Comparison of ENCODE assay signal across 19 mouse cellular contexts in the genomic region with DNA sequence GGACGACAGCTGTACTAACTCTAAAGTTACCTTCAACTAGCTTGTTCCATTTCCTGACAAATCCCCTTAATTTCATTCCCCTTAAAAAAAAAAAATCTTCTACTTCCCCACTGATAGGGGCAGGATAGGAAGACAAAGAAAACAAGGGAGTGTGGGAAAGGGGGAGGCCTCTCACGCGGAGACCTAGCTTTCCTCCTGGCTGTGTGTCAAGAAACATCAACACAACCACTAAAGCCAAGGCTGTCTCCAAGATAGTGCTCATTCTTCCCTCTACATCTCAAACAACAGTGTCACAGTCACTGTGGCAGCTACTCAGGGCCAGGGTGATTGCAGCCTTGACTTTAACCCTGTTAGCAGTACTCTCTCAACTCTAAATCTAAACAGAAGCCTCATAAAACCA. TPM values are rescaled to one million over a fixed set of nuclear protein-coding genes. Genes with fewer than 3 reads are reported as not detected.
A peak's percentile ranks its signal among the peaks of the same experiment; 100 is the strongest.
DNase-seq lines count a peak whose midpoint lies in the region; ATAC-seq and TF ChIP-seq lines count a peak whose summit lies in the region.
"Had no signal": no experiment of that assay in that cellular context is flagged by ENCODE, and none has a peak within 500 bp of the region (broad histone marks: within the 10 kb centered on the region; RNA-seq: fewer than 3 reads in every experiment).

No protein-coding gene starts in this region.

- no peak overlapping the region for H3K4me3 ChIP-seq in heart, embryonic 12.5 days
- no peak overlapping the region for H3K4me3 ChIP-seq in lung, embryonic 14.5 days (ENCODE audit: low read depth, low read length)
- H3K4me3 ChIP-seq in lung, postnatal 0 days (ENCODE audit: low read depth, low read length): no peak overlapping the region
- no peak overlapping the region for H3K4me3 ChIP-seq in MEL (ENCODE audit: control insufficient read depth in 1 of 2, insufficient read depth in 1 of 2, low read depth in 2 of 2, low read length in 2 of 2)

- no peak for TF ChIP-seq POLR2A in MEL (IDR thresholded peaks at IDR 0.05; ENCODE audit: control insufficient read depth in 1 of 2, insufficient read depth in 1 of 2, low read depth in 1 of 2, low read length in 2 of 2, poor library complexity in 1 of 2)

- no peaks in the 10 kb centered on the region for H3K36me3 ChIP-seq in heart, embryonic 12.5 days
- no peaks in the 10 kb centered on the region for H3K36me3 ChIP-seq in lung, embryonic 14.5 days (ENCODE audit: insufficient read depth)
- H3K36me3 ChIP-seq in lung, postnatal 0 days (ENCODE audit: insufficient read depth, low read length): no peaks in the 10 kb centered on the region
- peaks cover 0 to 14% of the 10 kb centered on the region in 2 experiments; a peak in 2 of 4 replicates for H3K36me3 ChIP-seq in MEL (ENCODE audit: control insufficient read depth in 1 of 2, insufficient read depth in 2 of 2, low read length in 2 of 2)
- H3K36me3 ChIP-seq: embryonic facial prominence, embryonic 12.5 days; hindbrain, embryonic 15.5 days; lung, embryonic 15.5 days had no signal

- no peak for TF ChIP-seq EP300 in lung, postnatal 0 days (IDR thresholded peaks at IDR 0.05)
- no peak for TF ChIP-seq EP300 in MEL (IDR thresholded peaks at IDR 0.05; ENCODE audit: low read depth in 1 of 2, low read length in 2 of 2)

- peaks cover 9% of the 10 kb centered on the region; the same call in 1 of the 2 replicates for H3K4me1 ChIP-seq in heart, embryonic 12.5 days (replicated peaks)
- no peaks in the 10 kb centered on the region; the same call in none of the 2 replicates for H3K4me1 ChIP-seq in lung, embryonic 14.5 days (ENCODE audit: insufficient read depth)
- no peaks in the 10 kb centered on the region for H3K4me1 ChIP-seq in lung, postnatal 0 days (ENCODE audit: insufficient read depth, low read depth, low read length)
- peaks cover 4 to 8% of the 10 kb centered on the region in 2 experiments; a peak in 2 of 4 replicates for H3K4me1 ChIP-seq in MEL (ENCODE audit: control insufficient read depth in 1 of 2, insufficient read depth in 2 of 2, low read length in 2 of 2)

- WGBS in heart, embryonic 12.5 days: 21% methylated on average over 3 of the region's 3 CpGs
- WGBS in lung, embryonic 14.5 days: 28% methylated on average over 3 of the region's 3 CpGs
- 43% methylated on average over 3 of the region's 3 CpGs for WGBS in lung, postnatal 0 days

- no peak overlapping the region for H3K4me2 ChIP-seq in heart, embryonic 12.5 days
- no peak overlapping the region for H3K4me2 ChIP-seq in lung, embryonic 14.5 days
- no peak overlapping the region for H3K4me2 ChIP-seq in lung, postnatal 0 days (replicated peaks; ENCODE audit: low read depth, low read length)

- no peak for ATAC-seq in cerebellum, adult (ENCODE audit: insufficient number of reproducible peaks, low FRiP score, low TSS enrichment)
- peak; percentile 36; the same call in 1 of the 2 replicates for ATAC-seq in heart, embryonic 12.5 days (ENCODE audit: insufficient number of reproducible peaks, low FRiP score)
- ATAC-seq in lung, embryonic 14.5 days (ENCODE audit: insufficient read depth): no peak
- ATAC-seq in lung, postnatal 0 days: no peak
- ATAC-seq: Patski had no signal

- TF ChIP-seq RAD21 in MEL (IDR thresholded peaks at IDR 0.05; ENCODE audit: low read depth, low read length): no peak

- H3K9ac ChIP-seq in heart, embryonic 12.5 days: no peak overlapping the region
- H3K9ac ChIP-seq in lung, embryonic 14.5 days: no peak overlapping the region
- H3K9ac ChIP-seq in lung, postnatal 0 days (replicated peaks; ENCODE audit: low read depth): no peak overlapping the region
- no peak overlapping the region for H3K9ac ChIP-seq in MEL (ENCODE audit: control insufficient read depth, low read depth, low read length, poor library complexity, severe bottlenecking)
- H3K9ac ChIP-seq: embryonic facial prominence, embryonic 12.5 days had no signal

- no peaks in the 10 kb centered on the region for H3K27me3 ChIP-seq in heart, embryonic 12.5 days (replicated peaks)
- H3K27me3 ChIP-seq in lung, embryonic 14.5 days (ENCODE audit: insufficient read depth, low read length): no peaks in the 10 kb centered on the region
- H3K27me3 ChIP-seq in lung, postnatal 0 days (replicated peaks; ENCODE audit: insufficient read depth, low read length): no peaks in the 10 kb centered on the region
- H3K27me3 ChIP-seq in MEL (ENCODE audit: control insufficient read depth in 1 of 2, insufficient read depth in 2 of 2, low read length in 2 of 2): no peaks in the 10 kb centered on the region
- H3K27me3 ChIP-seq: embryonic facial prominence, embryonic 12.5 days; hindbrain, embryonic 15.5 days; lung, embryonic 15.5 days; Patski had no signal

- peak; percentile 8 for DNase-seq in cerebellum, adult 11-12 months
- DNase-seq in heart, adult 9 months (ENCODE audit: low spot score in 2 of 2): no peak
- DNase-seq in lung, embryonic 14.5 days: peak; percentile 50
- no peak for DNase-seq in lung, postnatal 0 days (ENCODE audit: low spot score)
- DNase-seq in MEL (ENCODE audit: low read depth, low spot score): peak; percentile 45
- no peak for DNase-seq in embryo, embryonic 10 days (ENCODE audit: low spot score)
- DNase-seq: layer of hippocampus, postnatal 36 days had no signal

- peak overlapping the region; percentile 57; the same call in 1 of the 2 replicates for H3K27ac ChIP-seq in heart, embryonic 12.5 days (ENCODE audit: poor library complexity, severe bottlenecking)
- H3K27ac ChIP-seq in lung, embryonic 14.5 days (ENCODE audit: low read depth): no peak overlapping the region
- H3K27ac ChIP-seq in lung, postnatal 0 days (ENCODE audit: low read length): no peak overlapping the region
- H3K27ac ChIP-seq in MEL (ENCODE audit: control insufficient read depth, low read depth, low read length): no peak overlapping the region

- H3K79me2 ChIP-seq in MEL (ENCODE audit: control insufficient read depth, insufficient read depth, low read length, poor library complexity): peaks cover 6% of the 10 kb centered on the region; the same call in 1 of the 2 replicates

- no peak for TF ChIP-seq CTCF in lung, embryonic 14.5 days (IDR thresholded peaks at IDR 0.05; ENCODE audit: low read depth)
- TF ChIP-seq CTCF in lung, postnatal 0 days (IDR thresholded peaks at IDR 0.05): no peak
- TF ChIP-seq CTCF in MEL (IDR thresholded peaks at IDR 0.05 in 2 of 3, conservative IDR thresholded peaks at IDR 0.05 in 1 of 3; ENCODE audit: control insufficient read depth in 1 of 3, insufficient read depth in 1 of 3, low read depth in 2 of 3, low read length in 3 of 3, poor library complexity in 1 of 3, severe bottlenecking in 1 of 3): no peak

- H3K9me3 ChIP-seq in heart, embryonic 12.5 days (replicated peaks): no peaks in the 10 kb centered on the region
- no peaks in the 10 kb centered on the region for H3K9me3 ChIP-seq in lung, embryonic 14.5 days (ENCODE audit: low read depth, low read length)
- H3K9me3 ChIP-seq in lung, postnatal 0 days (ENCODE audit: low read length): no peaks in the 10 kb centered on the region
- no peaks in the 10 kb centered on the region for H3K9me3 ChIP-seq in MEL (replicated peaks; ENCODE audit: insufficient read depth, low read length)
- H3K9me3 ChIP-seq: embryonic facial prominence, embryonic 12.5 days; hindbrain, embryonic 15.5 days; lung, embryonic 15.5 days had no signal

TF ChIP-seq in MEL, 35 proteins besides CTCF, POLR2A, EP300 and RAD21:
- no peak for TF ChIP-seq TBP (IDR thresholded peaks at IDR 0.05; ENCODE audit: low read depth, low read length)
- no peak for TF ChIP-seq USF1 (IDR thresholded peaks at IDR 0.05; ENCODE audit: low read depth, low read length)
- TF ChIP-seq KAT2A (conservative IDR thresholded peaks at IDR 0.05; ENCODE audit: low read depth, low read length): no peak
- no peak for TF ChIP-seq POLR2AphosphoS2 (IDR thresholded peaks at IDR 0.05; ENCODE audit: low read length)
- no peak for TF ChIP-seq NELFE (IDR thresholded peaks at IDR 0.05; ENCODE audit: low read depth, low read length)
- TF ChIP-seq SIN3A (IDR thresholded peaks at IDR 0.05; ENCODE audit: low read length): no peak
- no peak for TF ChIP-seq UBTF (IDR thresholded peaks at IDR 0.05; ENCODE audit: borderline replicate concordance, insufficient read depth, low read depth, low read length)
- no peak for TF ChIP-seq ELF1 (IDR thresholded peaks at IDR 0.05; ENCODE audit: low read depth, low read length)
- TF ChIP-seq ETS1 (IDR thresholded peaks at IDR 0.05; ENCODE audit: low read depth, low read length): no peak
- no peak for TF ChIP-seq MYC (IDR thresholded peaks at IDR 0.05; ENCODE audit: low read depth, low read length)
- TF ChIP-seq GATA1 (IDR thresholded peaks at IDR 0.05; ENCODE audit: low read depth, low read length): no peak

RNA-seq across cellular contexts. Expression of gene Zdhhc21, which starts 0.8 kb away (rescaled TPM):
- 16.6 and 17.7 TPM in 2 replicates for polyA plus RNA-seq in heart, embryonic 12.5 days (2016; fragmentation: Nextera tagmentation; extraction: Ambion mirVana)
- 15.2 and 17.5 TPM in 2 replicates for polyA plus RNA-seq in lung, embryonic 14.5 days (2014; fragmentation: Nextera tagmentation; extraction: Ambion mirVana)
- polyA plus RNA-seq in lung, postnatal 0 days (2015; fragmentation: Nextera tagmentation; extraction: Ambion mirVana): 8.8 and 8.9 TPM in 2 replicates
- total RNA-seq in MEL (2012; rRNA removed): 6.3 and 6.5 TPM in 2 replicates
- polyA plus RNA-seq in MEL (2012; ENCODE audit: insufficient read depth in 1 of 2, insufficient read length in 2 of 2, low read depth in 1 of 2, low replicate concordance in 2 of 2, missing spikeins in 1 of 2): 1 to 10 TPM in 1 of 2 experiments, not detected in 1; 7.8 TPM

RNA-seq across cellular contexts. Expression of gene Cer1, which starts 24.4 kb away (rescaled TPM):
- polyA plus RNA-seq in heart, embryonic 12.5 days (2016; fragmentation: Nextera tagmentation; extraction: Ambion mirVana): 0.10 TPM in 1 of 2 replicates, not detected in the other
- 3.1 and 3.9 TPM in 2 replicates for polyA plus RNA-seq in lung, embryonic 14.5 days (2014; fragmentation: Nextera tagmentation; extraction: Ambion mirVana)
- not detected in 2 replicates for polyA plus RNA-seq in lung, postnatal 0 days (2015; fragmentation: Nextera tagmentation; extraction: Ambion mirVana)
- not detected in 2 replicates for total RNA-seq in MEL (2012; rRNA removed)
- polyA plus RNA-seq in MEL (2012; ENCODE audit: insufficient read depth in 1 of 2, insufficient read length in 2 of 2, low read depth in 1 of 2, low replicate concordance in 2 of 2, missing spikeins in 1 of 2): not detected
- total RNA-seq: gastrocnemius, adult 18-20 months; granulocyte monocyte progenitor cell, adult 5-6 weeks; layer of hippocampus, postnatal 36 days; megakaryocyte progenitor cell, adult 5-6 weeks had no signal
- polyA plus RNA-seq: hindbrain, embryonic 15.5 days; kidney, embryonic 14.5 days; large intestine, adult 2 months; liver, embryonic 11.5 days; Patski had no signal

Comparison
In these comparisons a context has a peak if more than half of its experiments do, and no peak if none do; other contexts are left out.
1. DNase-seq: peak in cerebellum, adult 11-12 months (single experiment), lung, embryonic 14.5 days (single experiment) and MEL (single experiment); none in heart, adult 9 months (0 of 2), lung, postnatal 0 days (single experiment) and embryo, embryonic 10 days (single experiment).